Mouse (Mus musculus): ENCODE results near the gene Lrrc63. TPM values are rescaled to one million over a fixed set of nuclear protein-coding genes. Genes with fewer than 3 reads are reported as not detected.
A peak's percentile ranks its signal among the peaks of the same experiment; 100 is the strongest.

Lrrc63 gene
- polyA plus RNA-seq (2015; fragmentation: Nextera tagmentation; extraction: Ambion mirVana) = not detected in 2 replicates

DNA sequence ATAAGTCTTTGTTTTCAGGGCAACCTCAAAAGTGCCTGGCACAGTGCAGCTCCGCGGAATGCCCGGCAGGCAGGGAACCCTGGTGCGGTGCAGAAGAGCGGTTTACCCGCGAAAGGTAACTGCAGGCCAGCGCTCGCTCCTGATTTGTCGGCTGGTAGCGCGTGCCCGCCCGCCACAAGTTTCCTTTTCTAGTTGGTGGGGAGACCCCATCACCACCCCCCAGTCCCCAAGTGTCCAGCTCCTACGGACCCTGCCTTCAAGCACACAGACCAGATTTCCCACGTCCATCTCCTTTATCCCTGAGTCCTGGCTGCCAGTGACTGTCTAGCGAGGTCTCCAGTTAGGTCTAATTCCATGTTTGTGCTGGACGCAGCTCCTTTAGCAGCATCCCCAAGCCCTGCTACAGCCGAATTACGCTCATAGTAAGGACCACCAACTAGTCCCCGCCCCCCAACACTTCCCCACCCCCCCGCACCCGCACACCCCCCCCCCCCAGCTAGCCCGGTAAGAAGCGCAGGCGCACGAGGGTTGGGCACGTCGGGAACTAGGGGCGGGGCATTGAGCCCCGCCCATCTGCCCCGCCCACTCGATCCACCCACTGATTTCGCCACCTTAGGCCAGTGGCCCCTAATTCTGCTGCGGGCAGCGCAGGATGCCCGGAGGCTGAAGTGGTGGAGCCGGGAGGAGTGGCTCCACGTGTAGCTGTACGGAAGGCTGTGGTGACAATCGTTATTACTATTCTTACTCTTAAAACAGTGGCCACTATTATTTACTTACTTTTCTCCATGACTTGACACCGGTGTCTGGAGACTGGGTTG, at the start of gene Lrrc63, which contains the start of gene Lcp1:
Gene Lrrc63 (minus strand): TSS at position 381 of the 818 bp plus-strand sequence.
Gene Lcp1 (plus strand): TSS at position 601 of the 818 bp plus-strand sequence.
- ATAC-seq (ENCODE audit: low FRiP score, low TSS enrichment) = peak; percentile 94
- peak within 1 kb of the TSS; percentile 66 for H3K9ac ChIP-seq (replicated peaks; ENCODE audit: low read length)
- H3K27me3 ChIP-seq (ENCODE audit: insufficient read depth, low read length) = no peaks in the 10 kb centered on the region
- H3K4me2 ChIP-seq (replicated peaks; ENCODE audit: low read depth, low read length) = peak within 1 kb of the TSS; percentile 95
- H3K36me3 ChIP-seq (ENCODE audit: insufficient read depth, low read length) = no peaks in the 10 kb centered on the region
- H3K4me1 ChIP-seq (ENCODE audit: insufficient read depth, low read length) = 0 out of 2 replicates have a peak, but pooled peaks cover 6% of the 10 kb centered on the region
- WGBS = under 1% methylated on average over 40 of the region's 42 CpGs
- no peak within 1 kb of the TSS for H3K27ac ChIP-seq (ENCODE audit: low read length)
- H3K4me3 ChIP-seq (ENCODE audit: low read length) = peak within 1 kb of the TSS; percentile 69
- no peaks in the 10 kb centered on the region for H3K9me3 ChIP-seq (ENCODE audit: low read length)

DNA sequence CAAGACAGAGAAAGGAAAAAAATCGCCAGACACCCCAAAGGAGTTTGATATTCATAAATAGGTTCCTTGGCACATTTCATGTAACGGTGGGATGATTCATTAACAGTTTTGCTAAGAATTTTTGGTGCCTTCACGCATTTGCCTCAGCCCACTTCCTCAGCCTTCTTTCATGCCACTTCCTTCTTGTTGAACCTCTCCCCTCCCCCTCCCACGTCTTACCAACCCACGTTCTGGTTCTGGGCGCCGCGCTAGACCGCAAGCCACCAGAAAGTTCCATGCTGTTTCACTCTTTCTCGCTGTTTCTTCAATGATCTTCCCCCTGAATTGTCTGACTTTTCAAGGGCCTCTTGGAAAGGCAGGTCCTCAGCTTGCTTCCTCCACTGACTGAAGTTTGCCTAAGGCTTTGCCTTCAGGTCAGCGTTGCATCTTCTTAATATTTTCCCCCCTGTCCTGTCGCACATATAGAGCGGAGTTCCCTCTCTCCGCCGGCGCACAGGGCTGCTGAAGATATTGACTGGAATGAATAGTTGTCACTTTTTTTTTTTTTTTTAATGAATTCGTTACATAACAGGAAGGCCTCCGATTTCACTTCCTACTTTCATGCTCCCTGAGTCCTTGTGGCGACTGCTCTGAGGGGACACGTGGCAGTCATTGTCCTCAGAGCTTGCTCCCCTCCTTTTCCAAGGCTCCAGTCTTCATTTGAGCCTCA, 48.7 kb upstream of the Lrrc63 start:
- Histone ChIP-seq H3K4me1 (ENCODE audit: insufficient read depth, low read length) (no peaks in the 10 kb centered on the region), H3K36me3 (ENCODE audit: insufficient read depth, low read length) (no peaks in the 10 kb centered on the region), H3K27me3 (ENCODE audit: insufficient read depth, low read length) (no peaks in the 10 kb centered on the region), H3K9ac (replicated peaks; ENCODE audit: low read length) (no peak overlapping the region), H3K27ac (ENCODE audit: low read length) (no peak overlapping the region), H3K4me3 (ENCODE audit: low read length) (no peak overlapping the region), H3K9me3 (ENCODE audit: low read length) (no peaks in the 10 kb centered on the region), H3K4me2 (replicated peaks; ENCODE audit: low read depth, low read length) (no peak overlapping the region)
- ATAC-seq (ENCODE audit: low FRiP score, low TSS enrichment) = no peak
- 83% methylated on average over 20 of the region's 20 CpGs for WGBS

GRCm38 (mm10) chr14:75178801-75179211, 48.1 kb upstream of the Lrrc63 start:
- Histone ChIP-seq H3K36me3 (ENCODE audit: insufficient read depth, low read length) (no peaks in the 10 kb centered on the region), H3K4me1 (ENCODE audit: insufficient read depth, low read length) (no peaks in the 10 kb centered on the region), H3K27ac (ENCODE audit: low read length) (no peak overlapping the region), H3K9ac (replicated peaks; ENCODE audit: low read length) (no peak overlapping the region), H3K4me2 (replicated peaks; ENCODE audit: low read depth, low read length) (no peak overlapping the region), H3K27me3 (ENCODE audit: insufficient read depth, low read length) (no peaks in the 10 kb centered on the region), H3K4me3 (ENCODE audit: low read length) (no peak overlapping the region), H3K9me3 (ENCODE audit: low read length) (no peaks in the 10 kb centered on the region)
- ATAC-seq (ENCODE audit: low FRiP score, low TSS enrichment) = no peak
- 74% methylated on average over 10 of the region's 10 CpGs for WGBS

DNA sequence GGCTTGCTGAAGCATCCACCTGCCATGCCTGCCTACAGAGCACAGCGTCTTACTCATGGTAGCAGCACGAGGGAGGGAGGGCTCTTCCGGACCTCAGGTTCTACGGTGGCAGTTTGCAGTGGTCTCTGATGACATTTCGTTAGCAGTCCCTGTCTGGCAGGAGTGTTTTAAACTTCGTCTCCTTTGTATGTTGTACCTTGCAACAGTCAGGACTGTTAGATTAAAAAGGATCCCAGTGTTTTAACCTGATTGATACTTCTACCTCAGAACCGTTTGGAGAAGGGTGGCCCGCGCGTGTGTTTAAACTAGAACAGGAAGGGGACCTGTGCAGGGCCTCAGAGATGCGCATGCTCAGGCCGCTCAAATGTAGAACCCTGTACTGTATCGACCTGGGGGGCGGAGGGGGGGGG, 47.7 kb upstream of the Lrrc63 start:
- Histone ChIP-seq H3K27ac (ENCODE audit: low read length) (no peak overlapping the region), H3K9me3 (ENCODE audit: low read length) (no peaks in the 10 kb centered on the region), H3K4me1 (ENCODE audit: insufficient read depth, low read length) (no peaks in the 10 kb centered on the region), H3K4me2 (replicated peaks; ENCODE audit: low read depth, low read length) (no peak overlapping the region), H3K4me3 (ENCODE audit: low read length) (no peak overlapping the region), H3K27me3 (ENCODE audit: insufficient read depth, low read length) (no peaks in the 10 kb centered on the region), H3K9ac (replicated peaks; ENCODE audit: low read length) (no peak overlapping the region), H3K36me3 (ENCODE audit: insufficient read depth, low read length) (no peaks in the 10 kb centered on the region)
- WGBS = 83% methylated on average over 14 of the region's 14 CpGs
- ATAC-seq (ENCODE audit: low FRiP score, low TSS enrichment) = no peak

- H3K36me3 ChIP-seq (ENCODE audit: insufficient read depth, low read length) = no peaks in the 10 kb centered on the region
- no peak overlapping the region for H3K9ac ChIP-seq (replicated peaks; ENCODE audit: low read length)
- 82% methylated on average over 3 of the region's 3 CpGs for WGBS
- H3K27me3 ChIP-seq (ENCODE audit: insufficient read depth, low read length) = no peaks in the 10 kb centered on the region
- no peak overlapping the region for H3K27ac ChIP-seq (ENCODE audit: low read length)
- no peak overlapping the region for H3K4me2 ChIP-seq (replicated peaks; ENCODE audit: low read depth, low read length)
- H3K4me3 ChIP-seq (ENCODE audit: low read length) = no peak overlapping the region
- no peak for ATAC-seq (ENCODE audit: low FRiP score, low TSS enrichment)
- no peaks in the 10 kb centered on the region for H3K4me1 ChIP-seq (ENCODE audit: insufficient read depth, low read length)
- no peaks in the 10 kb centered on the region for H3K9me3 ChIP-seq (ENCODE audit: low read length)
Measured at GRCm38 (mm10) chr14:75177400-75177799, 46.7 kb upstream of the Lrrc63 start.

DNA sequence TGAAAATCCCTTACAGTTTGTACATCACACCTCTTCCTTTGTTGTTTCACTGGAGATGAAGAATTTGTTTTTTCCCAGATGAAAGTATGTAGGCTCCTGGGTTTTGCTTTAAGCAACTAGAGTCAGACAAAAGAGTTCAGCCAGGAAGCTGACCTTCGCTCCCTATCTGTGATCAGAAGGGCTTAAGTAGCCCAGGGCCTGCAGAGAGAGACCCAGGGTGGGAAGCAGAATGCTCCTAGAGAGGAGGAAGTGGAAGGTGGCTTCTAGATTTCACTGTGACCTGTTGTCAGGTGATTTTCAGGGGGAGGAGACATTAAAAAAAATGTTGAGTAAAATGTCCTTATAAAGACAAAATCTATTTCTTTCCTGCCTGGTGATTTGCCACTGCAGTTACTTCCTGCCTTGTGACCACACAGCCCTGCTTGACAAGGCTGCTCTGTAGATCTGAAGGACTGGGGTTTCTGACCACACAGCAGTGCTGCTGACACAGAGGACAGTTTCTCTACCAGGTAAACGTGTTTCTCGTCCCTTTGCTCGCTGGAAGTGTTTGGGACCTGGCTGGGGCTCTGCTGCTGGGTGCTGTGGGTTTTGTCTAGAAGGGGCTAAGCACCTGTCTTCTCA, 45.9 kb upstream of the Lrrc63 start:
- H3K9me3 ChIP-seq (ENCODE audit: low read length) = no peaks in the 10 kb centered on the region
- no peak overlapping the region for H3K9ac ChIP-seq (replicated peaks; ENCODE audit: low read length)
- no peaks in the 10 kb centered on the region for H3K27me3 ChIP-seq (ENCODE audit: insufficient read depth, low read length)
- H3K4me3 ChIP-seq (ENCODE audit: low read length) = no peak overlapping the region
- H3K4me1 ChIP-seq (ENCODE audit: insufficient read depth, low read length) = no peaks in the 10 kb centered on the region
- H3K27ac ChIP-seq (ENCODE audit: low read length) = peak overlapping the region; percentile 9; the same call in 1 of the 2 replicates
- H3K36me3 ChIP-seq (ENCODE audit: insufficient read depth, low read length) = no peaks in the 10 kb centered on the region
- 70% methylated on average over 4 of the region's 4 CpGs for WGBS
- no peak overlapping the region for H3K4me2 ChIP-seq (replicated peaks; ENCODE audit: low read depth, low read length)
- no peak for ATAC-seq (ENCODE audit: low FRiP score, low TSS enrichment)

DNA sequence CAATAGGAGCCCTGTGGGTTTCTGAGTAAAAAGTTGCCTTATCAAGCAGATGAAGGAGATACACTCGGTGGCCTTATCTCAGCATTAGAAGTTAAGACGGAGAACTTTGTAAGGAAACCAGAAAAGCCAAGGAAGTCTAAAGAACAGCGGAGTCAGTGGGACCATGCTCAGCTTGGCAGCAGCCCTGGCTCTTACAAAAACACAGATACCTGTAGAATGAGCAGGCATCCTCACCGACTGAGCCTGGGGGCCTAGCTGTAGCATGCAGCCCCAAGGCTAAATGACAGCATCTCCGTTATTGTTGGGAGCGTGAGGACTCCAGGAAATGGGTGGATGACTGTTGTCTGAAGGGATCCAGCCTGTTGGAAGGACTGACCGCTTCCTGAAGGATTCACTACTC, 45.1 kb upstream of the Lrrc63 start:
- Histone ChIP-seq H3K9ac (replicated peaks; ENCODE audit: low read length) (no peak overlapping the region), H3K27ac (ENCODE audit: low read length) (no peak overlapping the region), H3K4me2 (replicated peaks; ENCODE audit: low read depth, low read length) (no peak overlapping the region), H3K9me3 (ENCODE audit: low read length) (no peaks in the 10 kb centered on the region), H3K4me1 (ENCODE audit: insufficient read depth, low read length) (no peaks in the 10 kb centered on the region), H3K27me3 (ENCODE audit: insufficient read depth, low read length) (no peaks in the 10 kb centered on the region), H3K36me3 (ENCODE audit: insufficient read depth, low read length) (no peaks in the 10 kb centered on the region), H3K4me3 (ENCODE audit: low read length) (no peak overlapping the region)
- ATAC-seq (ENCODE audit: low FRiP score, low TSS enrichment) = no peak
- WGBS = 74% methylated on average over 7 of the region's 7 CpGs

- Histone ChIP-seq H3K36me3 (ENCODE audit: insufficient read depth, low read length) (no peaks in the 10 kb centered on the region), H3K4me2 (replicated peaks; ENCODE audit: low read depth, low read length) (no peak overlapping the region), H3K4me1 (ENCODE audit: insufficient read depth, low read length) (no peaks in the 10 kb centered on the region), H3K9me3 (ENCODE audit: low read length) (no peaks in the 10 kb centered on the region), H3K27ac (ENCODE audit: low read length) (no peak overlapping the region), H3K9ac (replicated peaks; ENCODE audit: low read length) (no peak overlapping the region), H3K27me3 (ENCODE audit: insufficient read depth, low read length) (no peaks in the 10 kb centered on the region), H3K4me3 (ENCODE audit: low read length) (no peak overlapping the region)
- 84% methylated on average over 9 of the region's 9 CpGs for WGBS
- ATAC-seq (ENCODE audit: low FRiP score, low TSS enrichment) = no peak
Measured at GRCm38 (mm10) chr14:75174731-75175555, 44.3 kb upstream of the Lrrc63 start.

DNA sequence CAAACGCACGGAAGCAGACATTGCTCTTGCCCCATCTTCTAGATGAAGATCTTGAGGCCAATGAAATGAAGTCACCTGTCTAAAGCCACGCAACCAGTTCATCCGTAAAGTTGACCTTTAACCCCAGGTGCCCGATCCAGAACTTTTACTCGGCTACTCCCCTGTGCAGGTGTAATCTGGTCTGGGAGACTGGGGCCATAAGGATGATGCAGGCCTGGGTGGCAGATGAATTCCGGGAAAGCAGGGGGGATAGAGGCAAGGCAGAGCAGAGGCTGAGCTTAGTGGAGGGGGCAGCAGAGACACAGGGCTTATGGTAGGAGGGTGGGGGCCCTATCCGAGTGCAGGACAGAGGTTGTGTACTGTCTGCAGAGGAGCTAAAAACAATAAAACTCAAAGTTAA, 43.6 kb upstream of the Lrrc63 start:
- no peak overlapping the region for H3K4me2 ChIP-seq (replicated peaks; ENCODE audit: low read depth, low read length)
- no peaks in the 10 kb centered on the region for H3K27me3 ChIP-seq (ENCODE audit: insufficient read depth, low read length)
- H3K4me1 ChIP-seq (ENCODE audit: insufficient read depth, low read length) = no peaks in the 10 kb centered on the region
- no peaks in the 10 kb centered on the region for H3K9me3 ChIP-seq (ENCODE audit: low read length)
- H3K4me3 ChIP-seq (ENCODE audit: low read length) = no peak overlapping the region
- WGBS = 71% methylated on average over 8 of the region's 8 CpGs
- no peak overlapping the region for H3K9ac ChIP-seq (replicated peaks; ENCODE audit: low read length)
- ATAC-seq (ENCODE audit: low FRiP score, low TSS enrichment) = no peak
- H3K36me3 ChIP-seq (ENCODE audit: insufficient read depth, low read length) = no peaks in the 10 kb centered on the region
- H3K27ac ChIP-seq (ENCODE audit: low read length) = no peak overlapping the region

Data from kidney, embryonic 16.5 days (tissue).